Mouse (Mus musculus) frontal cortex, postnatal 10 days (tissue): ENCODE data around the gene Lce1j.
"Not testable (repeated sequence)": the region's sequence is repeated elsewhere in the genome, so short reads cannot be mapped to it uniquely, and the experiment has no call there.

Experiments
- DNase-seq, 2 experiments: peaks; one replicate each; pipeline ENCODE4 v3.0.0; 2022; ENCODE audit warnings: low spot score in 2 of 2, mixed read lengths in 1 of 2

The Lce1j gene

GRCm38 (mm10) chr3:92790414-92790813, at the start of gene Lce1j:
Gene Lce1j, minus strand, starts transcription at chr3:92790514.
- DNase-seq = no peak

GRCm38 (mm10) chr3:92827108-92827507, 36.8 kb upstream of the Lce1j start, which contains the start of gene Kprp:
Gene Kprp, minus strand, starts transcription at chr3:92827247.
- DNase-seq = no peak

- DNase-seq = no peak
These were observed 35.5 kb upstream of the Lce1j start for GRCm38 (mm10) chr3:92825808-92826207.

- DNase-seq = not testable (repeated sequence)
These were observed 25.7 kb upstream of the Lce1j start for GRCm38 (mm10) chr3:92816036-92816435.

- no peak for DNase-seq
These were observed 25.3 kb upstream of the Lce1j start for GRCm38 (mm10) chr3:92815581-92815980.

- no peak for DNase-seq
These were observed 17.5 kb upstream of the Lce1j start, which contains the start of gene Lce1k for GRCm38 (mm10) chr3:92807791-92808190. Gene Lce1k, minus strand, starts transcription at chr3:92807891.

- DNase-seq = no peak
These were observed 11.5 kb downstream of the Lce1j start, which contains the start of gene Lce1i for GRCm38 (mm10) chr3:92778799-92779198. Gene Lce1i, minus strand, starts transcription at chr3:92778899.

- DNase-seq = no peak
These were observed 18.7 kb downstream of the Lce1j start for GRCm38 (mm10) chr3:92771573-92771972.

GRCm38 (mm10) chr3:92764965-92765364, 25.3 kb downstream of the Lce1j start, which contains the start of gene Lce1h:
Gene Lce1h, minus strand, starts transcription at chr3:92765065.
- DNase-seq = no peak

GRCm38 (mm10) chr3:92753197-92753596, 37.1 kb downstream of the Lce1j start:
- no peak for DNase-seq

- no peak for DNase-seq
These were observed 38.1 kb downstream of the Lce1j start, which contains the start of gene Lce1g for GRCm38 (mm10) chr3:92752238-92752637. Gene Lce1g, minus strand, starts transcription at chr3:92752338.

GRCm38 (mm10) chr3:92738996-92739395, 51.3 kb downstream of the Lce1j start, which contains the start of gene Gm38119:
Gene Gm38119, minus strand, starts transcription at chr3:92739096.
- no peak for DNase-seq
